Mouse (Mus musculus) CH12.LX (cell line): ENCODE measurements around the gene Tgds.

ENCODE experiments used
- CTCF ChIP-seq, 2 experiments: IDR thresholded peaks in 1 of 2; conservative IDR thresholded peaks in 1 of 2; 2 replicates each; pipeline ENCODE4 v1.5.1; 2011 to 2012; ENCODE audit warnings: low read depth in 2 of 2, low read length in 2 of 2, improper control_type of control experiment in 1 of 2, inconsistent platforms in 1 of 2, mild to moderate bottlenecking in 1 of 2, moderate library complexity in 1 of 2
- JUN ChIP-seq: IDR thresholded peaks from 2 replicates; pipeline ENCODE4 v1.6.1; 2011; ENCODE audit warnings: low read depth, mild to moderate bottlenecking, low read length, improper control_type of control experiment, moderate library complexity; ENCODE audit not compliant: insufficient read depth
- KAT2A ChIP-seq: IDR thresholded peaks from 2 replicates; pipeline ENCODE4 v1.6.1; 2012; ENCODE audit warnings: low read length, improper control_type of control experiment, inconsistent platforms; ENCODE audit not compliant: insufficient replicate concordance
- POLR2A ChIP-seq: IDR thresholded peaks from 2 replicates; pipeline ENCODE4 v1.6.1; 2011; ENCODE audit warnings: low read depth, mild to moderate bottlenecking, improper control_type of control experiment, low read length
- POLR2AphosphoS2 ChIP-seq: IDR thresholded peaks from 2 replicates; pipeline ENCODE4 v1.6.1; 2011; ENCODE audit warnings: low read depth, low read length, improper control_type of control experiment
- USF1 ChIP-seq: IDR thresholded peaks from 2 replicates; pipeline ENCODE4 v1.6.1; 2014; ENCODE audit warnings: low read depth, mild to moderate bottlenecking, inconsistent platforms, low read length, improper control_type of control experiment
- ZMIZ1 ChIP-seq: IDR thresholded peaks from 2 replicates; pipeline ENCODE4 v1.6.1; 2012; ENCODE audit warnings: low read depth, mild to moderate bottlenecking, inconsistent platforms, low read length, improper control_type of control experiment
- ZNF384 ChIP-seq: IDR thresholded peaks from 2 replicates; pipeline ENCODE4 v1.6.1; 2012; ENCODE audit warnings: low read depth, low read length, improper control_type of control experiment, inconsistent platforms

DNA sequence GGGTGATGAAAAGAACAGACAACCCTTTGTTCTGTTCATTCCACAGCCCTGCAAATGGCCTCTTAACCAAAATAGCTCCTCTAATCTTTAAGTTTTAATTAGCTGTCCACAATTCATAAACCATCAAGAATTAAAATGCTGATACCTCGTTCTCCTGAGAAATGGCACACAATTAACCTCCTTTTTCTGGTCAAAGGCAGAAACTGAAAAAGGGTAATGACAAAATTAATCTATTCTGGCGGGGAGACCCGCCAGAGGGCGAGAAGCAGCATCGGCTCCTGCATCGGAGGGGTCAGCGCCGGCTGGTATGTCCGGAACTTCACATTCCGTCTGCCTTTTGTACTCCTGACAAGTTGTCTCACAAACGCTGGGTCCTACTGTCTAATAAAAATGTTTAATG, 51.9 kb downstream of the Tgds start:
- no peak for TF ChIP-seq KAT2A
- no peak for TF ChIP-seq POLR2A
- TF ChIP-seq ZMIZ1, result no peak
- TF ChIP-seq USF1, result no peak
- no peak for TF ChIP-seq CTCF (conservative IDR thresholded peaks at IDR 0.05 in 1 of 2, IDR thresholded peaks at IDR 0.05 in 1 of 2; ENCODE audit: low read depth in 2 of 2, low read length in 2 of 2)
- no peak for TF ChIP-seq JUN
- no peak for TF ChIP-seq POLR2AphosphoS2
- no peak for TF ChIP-seq ZNF384
